Mouse (Mus musculus) erythroblast, embryonic 14.5 days (primary cell): ENCODE results near the gene Bicc1. TPM values are rescaled to one million over a fixed set of nuclear protein-coding genes. Genes with fewer than 3 reads are reported as not detected.

Source experiments
- H3K27me3 ChIP-seq: 2 replicates; pipeline ENCODE4 v1.6.1; 2012; ENCODE audit warnings: inconsistent platforms; ENCODE audit not compliant: control insufficient read depth
- H3K36me3 ChIP-seq: 2 replicates; pipeline ENCODE4 v1.6.1; 2012; ENCODE audit warnings: mild to moderate bottlenecking, inconsistent platforms; ENCODE audit not compliant: control insufficient read depth
- H3K4me1 ChIP-seq: 2 replicates; pipeline ENCODE4 v1.6.1; 2012; ENCODE audit warnings: inconsistent platforms; ENCODE audit not compliant: control insufficient read depth
- H3K4me3 ChIP-seq: replicated peaks from 2 replicates; pipeline ENCODE3; 2012; ENCODE audit warnings: moderate library complexity, mild to moderate bottlenecking, inconsistent platforms
- H3K9me3 ChIP-seq: 2 replicates; pipeline ENCODE4 v1.6.1; 2012; ENCODE audit warnings: low read length, inconsistent platforms, mixed read lengths; ENCODE audit not compliant: control insufficient read depth
- GATA1 ChIP-seq: IDR thresholded peaks from 2 replicates; pipeline ENCODE4 v1.6.1; 2012; ENCODE audit warnings: low read length, inconsistent platforms, mixed read lengths
- TAL1 ChIP-seq: IDR thresholded peaks from 3 replicates; pipeline ENCODE4 v1.6.1; 2012; ENCODE audit warnings: low read length, inconsistent platforms, mixed read lengths
- polyA plus RNA-seq: library from polyadenylated mRNA; stranded (reverse); fragments of >175 nt; gene quantifications from 2 replicates; pipeline ENCODE4 v1.2.3, GENCODE M21; 2012

Gene Bicc1
- polyA plus RNA-seq, 1 experiment = not detected

- Histone ChIP-seq H3K4me3 (no peak overlapping the region), H3K27me3 (no peaks in the 10 kb centered on the region), H3K36me3 (no peaks in the 10 kb centered on the region), H3K4me1 (no peaks in the 10 kb centered on the region), H3K9me3 (peaks cover 23% of the 10 kb centered on the region)
- TF ChIP-seq GATA1 (no peak), TAL1 (no peak)
These were observed 157.3 kb downstream of the Bicc1 start for GRCm38 (mm10) chr10:71002186-71002585.

GRCm38 (mm10) chr10:70998136-70998535 is 161.4 kb downstream of the Bicc1 start:
- Histone ChIP-seq H3K4me3 (no peak overlapping the region), H3K9me3 (peaks cover 8% of the 10 kb centered on the region), H3K27me3 (no peaks in the 10 kb centered on the region), H3K36me3 (no peaks in the 10 kb centered on the region), H3K4me1 (no peaks in the 10 kb centered on the region)
- TF ChIP-seq TAL1 = no peak
- TF ChIP-seq GATA1 = no peak

DNA sequence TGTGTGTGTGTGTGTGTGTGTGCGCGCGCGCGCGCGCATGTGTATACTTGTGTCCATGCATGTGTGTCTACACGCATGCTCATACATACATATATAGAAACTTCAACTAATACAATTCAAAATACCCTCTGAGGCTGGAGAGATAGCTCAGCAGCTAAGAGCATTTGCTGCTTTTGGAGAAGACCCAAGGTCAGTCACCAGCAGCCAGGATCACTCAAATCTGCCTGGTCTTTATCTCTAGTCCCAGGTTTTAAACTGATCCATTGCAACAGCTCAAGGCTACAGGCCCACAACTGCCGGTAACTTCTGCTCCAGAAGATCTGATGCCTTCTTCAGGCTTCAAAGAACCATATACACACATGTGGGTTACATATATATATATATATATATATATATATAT is 163.4 kb downstream of the Bicc1 start:
- no peak overlapping the region for H3K4me3 ChIP-seq
- TF ChIP-seq GATA1 (no peak), TAL1 (no peak)

DNA sequence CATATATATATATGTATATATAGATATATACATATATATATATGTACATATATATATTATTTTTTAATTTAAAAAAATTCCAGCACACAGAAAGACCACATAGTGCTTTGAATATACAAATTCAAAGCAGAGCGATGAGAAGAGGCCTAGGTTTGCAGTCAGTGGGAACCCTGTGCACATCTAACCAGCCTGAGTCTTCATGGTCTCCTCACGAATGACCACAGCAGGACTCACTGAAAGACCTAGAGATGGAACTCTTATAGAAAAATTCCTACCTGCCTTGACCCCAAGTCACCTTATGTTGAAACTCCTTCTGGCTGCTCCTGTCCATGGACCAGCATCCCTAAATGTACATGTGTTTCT is 165.4 kb downstream of the Bicc1 start:
- TF ChIP-seq GATA1 = no peak
- no peak for TF ChIP-seq TAL1
- H3K27me3 ChIP-seq = no peaks in the 10 kb centered on the region
- H3K4me3 ChIP-seq = no peak overlapping the region
- peaks cover 8% of the 10 kb centered on the region for H3K9me3 ChIP-seq
- no peaks in the 10 kb centered on the region for H3K36me3 ChIP-seq
- no peaks in the 10 kb centered on the region for H3K4me1 ChIP-seq

More for the DNA sequence above, 163.4 kb downstream of the Bicc1 start:
- H3K27me3 ChIP-seq = no peaks in the 10 kb centered on the region
- H3K4me1 ChIP-seq = no peaks in the 10 kb centered on the region
- no peaks in the 10 kb centered on the region for H3K36me3 ChIP-seq
- peaks cover 9% of the 10 kb centered on the region for H3K9me3 ChIP-seq

- no peak for TF ChIP-seq GATA1
- no peak for TF ChIP-seq TAL1
These were observed 165.9 kb downstream of the Bicc1 start for GRCm38 (mm10) chr10:70993497-70994134.

GRCm38 (mm10) chr10:70987396-70987795 is 172.1 kb downstream of the Bicc1 start:
- H3K36me3 ChIP-seq = no peaks in the 10 kb centered on the region
- TF ChIP-seq GATA1 (no peak), TAL1 (no peak)
- H3K27me3 ChIP-seq = no peaks in the 10 kb centered on the region
- H3K9me3 ChIP-seq = peaks cover 16% of the 10 kb centered on the region; the same call in 1 of the 2 replicates
- H3K4me3 ChIP-seq = no peak overlapping the region
- no peaks in the 10 kb centered on the region for H3K4me1 ChIP-seq

More at GRCm38 (mm10) chr10:70993497-70994134, 165.9 kb downstream of the Bicc1 start:
- peaks cover 8% of the 10 kb centered on the region for H3K9me3 ChIP-seq
- no peaks in the 10 kb centered on the region for H3K4me1 ChIP-seq
- no peaks in the 10 kb centered on the region for H3K27me3 ChIP-seq
- H3K4me3 ChIP-seq = no peak overlapping the region
- no peaks in the 10 kb centered on the region for H3K36me3 ChIP-seq

- Histone ChIP-seq H3K4me1 (no peaks in the 10 kb centered on the region), H3K27me3 (no peaks in the 10 kb centered on the region), H3K4me3 (no peak overlapping the region), H3K36me3 (no peaks in the 10 kb centered on the region), H3K9me3 (peaks cover 23% of the 10 kb centered on the region)
- TF ChIP-seq GATA1 (no peak), TAL1 (no peak)
These were observed 176.3 kb downstream of the Bicc1 start for GRCm38 (mm10) chr10:70983036-70983670.

DNA sequence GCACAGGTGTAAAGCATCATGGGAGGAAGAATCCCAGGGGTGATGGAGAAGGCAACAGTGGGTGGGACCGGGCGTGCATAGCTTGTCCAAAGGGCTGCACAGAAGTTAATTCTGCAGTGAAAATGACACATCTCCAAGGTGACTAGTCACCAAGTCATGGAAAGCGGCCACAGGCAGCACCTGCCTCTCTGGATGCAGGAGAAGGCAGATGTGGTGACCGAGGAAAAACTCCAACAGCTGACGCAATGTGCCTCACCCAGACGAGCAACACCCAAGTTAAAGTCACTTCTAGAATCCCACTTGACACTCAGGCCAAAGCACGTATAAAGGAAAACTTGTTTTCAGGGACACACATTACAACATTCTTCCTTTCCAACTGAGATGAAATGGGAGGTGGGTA is 177.3 kb downstream of the Bicc1 start:
- no peaks in the 10 kb centered on the region for H3K36me3 ChIP-seq
- no peaks in the 10 kb centered on the region for H3K4me1 ChIP-seq
- H3K4me3 ChIP-seq = no peak overlapping the region
- no peaks in the 10 kb centered on the region for H3K27me3 ChIP-seq
- peaks cover 21% of the 10 kb centered on the region for H3K9me3 ChIP-seq
- no peak for TF ChIP-seq GATA1
- TF ChIP-seq TAL1 = no peak

DNA sequence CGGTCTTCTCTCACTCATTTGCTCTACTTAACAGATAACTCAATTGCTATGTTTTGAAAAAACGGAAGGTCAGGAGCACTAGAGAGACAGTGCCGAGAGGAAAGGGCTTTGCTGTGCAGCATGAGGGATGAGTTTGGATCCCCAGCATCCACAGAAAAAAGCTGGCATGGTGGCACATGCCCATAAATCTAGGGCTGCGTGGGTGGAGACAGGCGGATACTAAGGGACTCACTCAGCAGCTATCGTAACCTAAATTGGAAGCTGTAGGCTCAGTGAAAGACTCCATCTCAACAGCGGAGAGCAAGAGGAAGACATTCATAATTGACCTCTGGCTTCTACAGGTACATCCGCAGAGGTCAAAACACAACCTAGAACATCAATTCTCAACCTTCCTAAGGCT is 179.8 kb downstream of the Bicc1 start:
- Histone ChIP-seq H3K27me3 (no peaks in the 10 kb centered on the region), H3K36me3 (no peaks in the 10 kb centered on the region), H3K9me3 (peaks cover 33% of the 10 kb centered on the region), H3K4me1 (no peaks in the 10 kb centered on the region), H3K4me3 (no peak overlapping the region)
- TF ChIP-seq TAL1 (no peak), GATA1 (no peak)

GRCm38 (mm10) chr10:70977141-70977540 is 182.4 kb downstream of the Bicc1 start:
- peaks cover 36% of the 10 kb centered on the region for H3K9me3 ChIP-seq
- no peak overlapping the region for H3K4me3 ChIP-seq
- no peaks in the 10 kb centered on the region for H3K36me3 ChIP-seq
- H3K4me1 ChIP-seq = no peaks in the 10 kb centered on the region
- H3K27me3 ChIP-seq = no peaks in the 10 kb centered on the region
- TF ChIP-seq GATA1 (no peak), TAL1 (no peak)
